Mouse (Mus musculus) liver, postnatal 0 days (tissue): ENCODE results near the gene Pde4d. TPM values are rescaled to one million over a fixed set of nuclear protein-coding genes. Genes with fewer than 3 reads are reported as not detected.

Experiments
- ATAC-seq: fragments of 200-750 bp; cut with Nextera tagmentation; 2 replicates; pipeline ENCODE4 v1.8.0; 2017; ENCODE audit warnings: mild to moderate bottlenecking, moderate library complexity
- DNase-seq: peaks from one replicate; pipeline ENCODE4 v3.0.0-alpha.2; 2016
- H3K27ac ChIP-seq: fragments of 300-500 bp; sonication (generic); 2 replicates; pipeline ENCODE4 v1.5.1; 2014; ENCODE audit warnings: antibody characterized with exemption, moderate library complexity, mild to moderate bottlenecking, low read depth
- H3K27me3 ChIP-seq: fragments of 300-500 bp; sonication (generic); 2 replicates; pipeline ENCODE4 v1.6.1; 2014; ENCODE audit warnings: low read length, control low read depth, mixed read lengths; ENCODE audit not compliant: insufficient read depth
- H3K36me3 ChIP-seq: fragments of 300-500 bp; sonication (generic); replicated peaks from 2 replicates; pipeline ENCODE4 v1.6.1; 2014; ENCODE audit warnings: mild to moderate bottlenecking, control low read depth, low read length, moderate library complexity, mixed read lengths; ENCODE audit not compliant: insufficient read depth
- H3K4me1 ChIP-seq: fragments of 300-500 bp; sonication (generic); 2 replicates; pipeline ENCODE4 v1.6.1; 2014; ENCODE audit warnings: antibody characterized with exemption, mild to moderate bottlenecking, control low read depth; ENCODE audit not compliant: insufficient read depth
- H3K4me2 ChIP-seq: fragments of 300-500 bp; sonication (generic); 2 replicates; pipeline ENCODE4 v1.6.1; 2014; ENCODE audit warnings: low read depth, mild to moderate bottlenecking, low read length, moderate library complexity, mixed read lengths
- H3K4me3 ChIP-seq: fragments of 300-500 bp; sonication (generic); 2 replicates; pipeline ENCODE4 v1.5.1; 2014; ENCODE audit warnings: low read depth, low read length
- H3K9ac ChIP-seq: fragments of 300-500 bp; sonication (generic); replicated peaks from 2 replicates; pipeline ENCODE4 v1.6.1; 2014; ENCODE audit warnings: mild to moderate bottlenecking, moderate library complexity
- H3K9me3 ChIP-seq: fragments of 300-500 bp; sonication (generic); 2 replicates; pipeline ENCODE4 v1.6.1; 2016; ENCODE audit warnings: mild to moderate bottlenecking, control low read depth, low read length, mixed read lengths
- CTCF ChIP-seq: sonication (generic); IDR thresholded peaks from 2 replicates; pipeline ENCODE4 v1.5.1; 2016; ENCODE audit warnings: antibody characterized with exemption, low read depth
- EP300 ChIP-seq: IDR thresholded peaks from 2 replicates; pipeline ENCODE4 v1.6.1; 2016; ENCODE audit warnings: antibody characterized with exemption, low read depth, mild to moderate bottlenecking
- WGBS: fragments of 180-500 bp; shearing (Covaris S2); extraction: QIAGEN DNeasy Blood & Tissue Kit; methylation state at CpG from one replicate; pipeline ENCODE4 v1.1.7; 2014; ENCODE audit not compliant: insufficient replicate concordance; 5-methylcytosine and 5-hydroxymethylcytosine counted together
- polyA plus RNA-seq: library from polyadenylated mRNA; unstranded; fragments of >200 nt; fragmentation: Nextera tagmentation; extraction: Ambion mirVana; gene quantifications from 2 replicates; pipeline ENCODE4 v1.2.1, GENCODE M21; 2015

The Pde4d gene
- polyA plus RNA-seq, 1 experiment from 2014 or later, result 6.1 TPM

DNA sequence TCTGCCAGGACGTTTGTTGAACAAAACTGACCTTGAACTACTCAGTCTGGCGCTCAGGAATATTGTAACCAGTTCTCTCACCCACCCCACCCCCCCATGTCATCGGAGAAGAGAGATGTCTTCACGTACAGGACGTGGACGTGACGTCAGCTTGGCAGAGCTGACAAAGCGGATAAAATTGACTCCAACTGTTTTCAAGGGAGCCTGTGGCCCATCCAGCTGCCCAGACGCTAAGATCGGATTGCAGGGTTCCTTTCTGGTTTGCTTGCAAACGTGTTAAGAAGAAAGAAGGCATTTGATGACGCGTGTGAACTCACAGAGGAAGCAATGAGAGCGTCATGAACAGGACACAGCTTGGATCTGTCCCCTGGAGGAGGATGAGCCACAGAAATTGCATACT, 1501.7 kb downstream of the Pde4d start:
- Histone ChIP-seq H3K4me3 (no peak overlapping the region), H3K27me3 (no peaks in the 10 kb centered on the region), H3K4me2 (no peak overlapping the region), H3K4me1 (no peaks in the 10 kb centered on the region), H3K27ac (no peak overlapping the region), H3K36me3 (peaks cover 47% of the 10 kb centered on the region), H3K9me3 (no peaks in the 10 kb centered on the region), H3K9ac (no peak overlapping the region)
- WGBS, result 80% methylated on average over 14 of the region's 14 CpGs
- TF ChIP-seq CTCF (no peak), EP300 (no peak)
- no peak for DNase-seq
- no peak for ATAC-seq

DNA sequence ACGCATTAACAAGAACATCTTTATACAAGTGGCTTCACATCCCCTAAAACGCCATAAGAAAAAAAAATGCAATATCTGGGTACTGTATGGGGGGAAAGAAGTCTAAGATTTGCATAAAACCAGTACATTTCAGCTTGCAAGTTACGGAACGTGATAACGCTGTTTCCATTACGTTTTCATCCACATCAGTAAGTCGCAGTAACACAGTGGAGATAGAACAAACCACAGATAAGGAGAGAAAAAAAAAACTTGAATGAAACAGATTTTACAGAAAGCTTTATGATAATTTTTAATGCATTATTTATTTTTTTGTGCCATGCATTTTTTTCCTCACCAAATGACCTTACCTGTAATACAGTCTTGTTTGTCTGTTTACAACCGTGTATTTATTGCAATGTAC, 1504.4 kb downstream of the Pde4d start:
- Histone ChIP-seq H3K27me3 (no peaks in the 10 kb centered on the region), H3K4me3 (no peak overlapping the region), H3K4me1 (no peaks in the 10 kb centered on the region), H3K36me3 (peaks cover 32% of the 10 kb centered on the region), H3K9me3 (no peaks in the 10 kb centered on the region), H3K4me2 (no peak overlapping the region), H3K9ac (no peak overlapping the region), H3K27ac (no peak overlapping the region)
- no peak for DNase-seq
- TF ChIP-seq EP300 (no peak), CTCF (no peak)
- 76% methylated on average over 8 of the region's 8 CpGs for WGBS
- no peak for ATAC-seq

DNA sequence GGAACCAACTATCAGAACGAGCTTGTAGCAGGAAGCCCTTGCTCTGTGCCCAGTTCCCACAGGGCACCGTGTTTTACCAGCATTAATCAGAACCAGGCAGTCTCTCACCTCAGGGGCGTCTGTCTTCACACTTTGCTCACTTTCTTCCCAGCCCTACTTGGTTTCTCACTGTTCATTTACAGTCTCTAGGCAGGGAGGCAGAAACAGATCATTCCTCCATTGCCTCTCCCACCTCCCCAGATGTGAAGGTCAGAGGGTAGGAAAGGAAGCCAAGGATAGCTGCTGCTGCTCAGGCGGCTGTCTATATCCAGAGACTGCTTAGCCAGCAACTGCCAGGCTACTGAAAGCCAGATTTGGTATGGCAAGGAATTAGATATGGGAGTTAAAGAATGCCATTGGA, 1508.2 kb downstream of the Pde4d start:
- no peak overlapping the region for H3K4me2 ChIP-seq
- no peaks in the 10 kb centered on the region for H3K9me3 ChIP-seq
- DNase-seq, result no peak
- H3K4me3 ChIP-seq, result no peak overlapping the region
- H3K27me3 ChIP-seq, result no peaks in the 10 kb centered on the region
- no peak overlapping the region for H3K27ac ChIP-seq
- TF ChIP-seq CTCF (no peak), EP300 (no peak)
- H3K4me1 ChIP-seq, result no peaks in the 10 kb centered on the region
- H3K9ac ChIP-seq, result no peak overlapping the region
- peaks cover 9% of the 10 kb centered on the region for H3K36me3 ChIP-seq
- 65% methylated on average over 4 of the region's 4 CpGs for WGBS
- no peak for ATAC-seq

DNA sequence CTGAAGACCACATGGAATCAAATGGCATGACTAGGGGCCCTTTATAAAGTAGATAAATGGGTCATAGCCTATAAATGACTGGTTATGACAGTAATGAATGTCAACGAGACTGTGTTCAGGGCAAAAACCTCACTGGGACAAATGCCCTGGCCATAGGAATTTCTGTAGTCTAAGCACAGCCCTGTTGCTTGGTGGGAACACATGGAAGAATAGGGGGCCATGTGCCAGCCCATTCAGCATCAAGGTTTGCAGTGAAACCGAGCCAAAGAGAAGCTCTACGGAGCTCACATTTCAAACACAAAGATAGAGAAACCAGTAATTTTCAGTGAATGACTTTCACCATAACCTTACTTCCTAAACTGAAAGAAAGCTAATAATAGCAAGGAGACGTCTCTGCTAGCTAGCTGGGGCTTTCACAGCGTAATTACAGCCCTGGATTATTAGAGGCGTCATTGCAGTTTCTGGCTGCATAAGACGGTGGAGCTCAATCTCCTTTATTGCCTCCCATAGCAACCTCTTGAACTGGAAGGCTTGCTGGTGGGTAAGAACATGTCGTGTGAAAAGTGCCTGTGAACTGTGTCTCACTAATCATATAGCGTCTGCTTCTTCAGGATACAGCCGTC, 1533.2 kb downstream of the Pde4d start:
- WGBS, result 65% methylated on average over 10 of the region's 10 CpGs
- Histone ChIP-seq H3K27me3 (no peaks in the 10 kb centered on the region), H3K4me3 (no peak overlapping the region), H3K4me1 (no peaks in the 10 kb centered on the region), H3K36me3 (no peaks in the 10 kb centered on the region), H3K4me2 (no peak overlapping the region), H3K9me3 (no peaks in the 10 kb centered on the region), H3K27ac (no peak overlapping the region), H3K9ac (no peak overlapping the region)
- no peak for DNase-seq
- no peak for TF ChIP-seq CTCF
- no peak for TF ChIP-seq EP300
- no peak for ATAC-seq

DNA sequence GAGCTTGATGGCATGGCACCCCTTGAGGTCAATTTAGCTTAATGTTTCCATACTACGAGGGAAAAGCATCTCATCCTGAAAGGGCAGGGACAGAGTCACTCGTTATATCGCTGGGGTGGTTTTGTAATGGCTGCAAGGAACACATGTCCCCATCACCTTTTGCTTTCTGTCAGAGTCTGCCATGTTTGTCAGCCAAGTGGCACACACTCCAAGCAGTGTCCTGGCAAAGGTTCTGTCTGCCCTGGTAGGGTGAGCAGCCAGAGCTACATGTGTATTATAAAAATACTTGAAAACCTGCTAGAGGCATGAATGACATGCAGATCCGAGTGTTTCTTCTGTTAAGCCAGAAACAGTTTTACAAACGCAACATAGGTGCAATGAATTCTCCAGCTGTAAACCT, 1535.7 kb downstream of the Pde4d start:
- TF ChIP-seq CTCF, result no peak
- TF ChIP-seq EP300, result no peak
- no peak for ATAC-seq
- no peaks in the 10 kb centered on the region for H3K9me3 ChIP-seq
- H3K9ac ChIP-seq, result no peak overlapping the region
- H3K27ac ChIP-seq, result no peak overlapping the region
- no peak overlapping the region for H3K4me2 ChIP-seq
- no peaks in the 10 kb centered on the region for H3K27me3 ChIP-seq
- no peak for DNase-seq
- no peaks in the 10 kb centered on the region for H3K4me1 ChIP-seq
- H3K36me3 ChIP-seq, result no peaks in the 10 kb centered on the region
- WGBS, result 82% methylated on average over 5 of the region's 5 CpGs
- no peak overlapping the region for H3K4me3 ChIP-seq

DNA sequence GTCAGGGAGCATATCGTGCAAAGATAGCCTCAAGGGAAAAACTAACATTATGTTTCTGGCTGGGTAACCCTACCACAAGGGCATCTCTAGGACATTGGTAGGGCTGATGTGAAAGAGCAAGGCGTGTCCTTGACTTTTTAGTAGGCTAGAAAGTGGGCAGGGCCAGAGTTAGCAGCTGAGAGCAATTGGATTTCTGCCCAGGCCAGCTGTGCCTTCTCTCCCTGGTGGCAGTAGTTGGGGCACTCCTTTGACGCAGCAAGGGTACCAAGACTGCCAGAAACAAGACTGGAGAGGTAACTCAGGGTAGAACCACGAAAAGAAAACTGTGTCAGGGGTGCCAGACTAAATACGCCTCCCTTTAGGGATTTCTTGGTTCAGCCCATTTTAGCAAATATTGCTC, 1536.1 kb downstream of the Pde4d start:
- ATAC-seq, result no peak
- Histone ChIP-seq H3K36me3 (no peaks in the 10 kb centered on the region), H3K4me2 (no peak overlapping the region), H3K4me1 (no peaks in the 10 kb centered on the region), H3K27me3 (no peaks in the 10 kb centered on the region), H3K9ac (no peak overlapping the region), H3K4me3 (no peak overlapping the region), H3K27ac (no peak overlapping the region), H3K9me3 (no peaks in the 10 kb centered on the region)
- DNase-seq, result no peak
- no peak for TF ChIP-seq EP300
- TF ChIP-seq CTCF, result no peak
- 73% methylated on average over 5 of the region's 5 CpGs for WGBS

DNA sequence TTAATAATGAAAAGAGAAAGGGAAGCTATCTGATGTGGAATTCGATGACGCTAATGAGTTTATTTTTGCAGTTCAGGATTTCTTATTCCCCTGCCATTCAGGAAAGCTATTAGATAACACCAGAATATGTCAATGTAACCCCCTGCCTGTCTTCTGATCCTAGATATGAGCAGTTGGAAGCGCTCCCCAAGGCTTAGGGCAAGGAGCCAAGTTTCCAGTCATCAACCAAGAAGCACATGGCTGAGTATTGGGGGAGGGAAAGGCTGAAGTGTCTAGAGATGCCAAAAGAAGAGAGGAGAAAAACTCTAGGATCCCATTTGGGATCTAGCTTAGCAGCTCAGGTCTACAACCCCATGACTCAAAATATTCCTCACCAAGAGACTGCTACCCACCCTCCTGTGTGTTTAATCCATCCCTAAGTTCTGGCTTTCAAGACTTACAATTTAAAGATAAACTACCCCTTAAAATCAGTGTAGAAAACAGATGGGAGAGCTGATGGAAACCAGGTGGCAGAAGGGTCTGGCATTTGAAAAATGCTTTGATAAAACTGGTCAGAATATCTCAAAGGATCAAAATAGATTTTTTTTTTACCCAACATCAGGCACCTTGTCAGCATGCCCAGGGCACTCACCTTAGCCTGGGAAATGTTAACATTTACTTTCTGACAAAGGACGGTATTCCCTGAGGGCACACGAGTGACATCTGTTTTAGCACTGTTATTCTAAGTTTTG, 1543.2 kb downstream of the Pde4d start:
- no peaks in the 10 kb centered on the region for H3K27me3 ChIP-seq
- ATAC-seq (no peak), DNase-seq (no peak)
- no peak overlapping the region for H3K4me2 ChIP-seq
- no peaks in the 10 kb centered on the region for H3K9me3 ChIP-seq
- H3K27ac ChIP-seq, result no peak overlapping the region
- no peaks in the 10 kb centered on the region for H3K4me1 ChIP-seq
- no peaks in the 10 kb centered on the region for H3K36me3 ChIP-seq
- 64% methylated on average over 5 of the region's 5 CpGs for whole genome bisulfite sequencing
- no peak overlapping the region for H3K4me3 ChIP-seq
- TF ChIP-seq CTCF (no peak), EP300 (no peak)
- no peak overlapping the region for H3K9ac ChIP-seq
